Mouse (Mus musculus) liver, adult 2 months (tissue): ENCODE results near the gene Olfr95.

Experiments used
- CTCF ChIP-seq: fragments of 200-500 bp; IDR thresholded peaks from 2 replicates; pipeline ENCODE4 v1.5.1; 2011; ENCODE audit warnings: low read depth, low read length, control low read depth
- POLR2A ChIP-seq: fragments of 200-500 bp; IDR thresholded peaks from 2 replicates; pipeline ENCODE4 v1.6.1; 2011; ENCODE audit warnings: low read length, control low read depth; ENCODE audit not compliant: insufficient read depth; ENCODE audit errors: extremely low read depth

DNA sequence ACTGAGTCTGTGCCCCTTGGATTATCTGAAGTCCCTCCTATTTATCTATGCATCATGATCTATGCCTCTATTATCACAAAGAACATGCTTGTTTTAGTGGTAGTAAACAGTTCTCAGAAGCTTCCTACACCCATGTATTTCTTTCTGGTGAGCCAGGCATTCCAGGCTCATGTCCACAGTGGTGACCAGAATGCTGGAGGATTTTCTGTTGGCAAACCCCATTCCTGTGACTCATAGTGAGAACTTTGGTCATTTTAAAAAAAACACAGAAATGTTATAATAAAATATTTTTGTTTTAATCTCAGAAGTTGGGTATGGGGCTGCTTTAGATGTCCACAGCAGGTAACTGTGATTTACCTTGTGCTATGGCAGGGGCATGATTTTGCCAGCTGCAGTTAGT lies 36.5 kb upstream of the Olfr95 start:
- TF ChIP-seq CTCF (no peak), POLR2A (no peak)
